Mouse (Mus musculus) erythroid progenitor cell, adult 5-6 weeks (primary cell): ENCODE measurements around the gene Cep41. TPM values are rescaled to one million over a fixed set of nuclear protein-coding genes. Genes with fewer than 3 reads are reported as not detected.

Experiments used
- ATAC-seq: replicated peaks from 2 replicates; pipeline ENCODE4 v1.8.0; 2016; ENCODE audit warnings: moderate number of reproducible peaks, mild to moderate bottlenecking, moderate TSS enrichment, inconsistent platforms; ENCODE audit not compliant: poor library complexity, low FRiP score, severe bottlenecking
- total RNA-seq, 2 experiments: library from RNA; stranded (forward) in 1 of 2; stranded (reverse) in 1 of 2; fragments of 150-400 nt in 1 of 2; fragments of 186-747, 209-891 nt in 1 of 2; gene quantifications; 2 replicates each; pipeline versions ENCODE4 v1.2.3 to v1.2.4; 2015 to 2017; ENCODE audit warnings: low replicate concordance in 2 of 2

Cep41 gene
- total RNA-seq, 2 experiments from 2014 or later, result 3.1 to 49.0 TPM

- ATAC-seq, result no peak
Measured at GRCm38 (mm10) chr6:30604342-30604867, 89.1 kb downstream of the Cep41 start.

Other genes with a start within 250 kb of the Cep41 start
- gene Tmem209, start 184.0 kb downstream of the Cep41 start, total RNA-seq (2015; ENCODE audit: low replicate concordance), result 54.5 and 55.5 TPM in 2 replicates
- gene Tmem209, start 184.0 kb downstream of the Cep41 start, total RNA-seq (2017; ENCODE audit: low replicate concordance), result 47.7 and 61.2 TPM in 2 replicates
- gene Ssmem1, start 183.9 kb downstream of the Cep41 start, total RNA-seq (2015; ENCODE audit: low replicate concordance), result not detected in 2 replicates
- gene Ssmem1, start 183.9 kb downstream of the Cep41 start, total RNA-seq (2017; ENCODE audit: low replicate concordance), result not detected in 2 replicates
- not detected in 2 replicates for gene Cpa2, start 152.2 kb downstream of the Cep41 start, total RNA-seq (2015; ENCODE audit: low replicate concordance)
- gene Cpa2, start 152.2 kb downstream of the Cep41 start, total RNA-seq (2017; ENCODE audit: low replicate concordance), result not detected in 2 replicates
- gene Cpa4, start 125.4 kb downstream of the Cep41 start, total RNA-seq (2015; ENCODE audit: low replicate concordance), result not detected in 2 replicates
- gene Cpa4, start 125.4 kb downstream of the Cep41 start, total RNA-seq (2017; ENCODE audit: low replicate concordance), result not detected in 2 replicates
- gene Cpa5, start 82.7 kb downstream of the Cep41 start, total RNA-seq (2015; ENCODE audit: low replicate concordance), result not detected in 2 replicates
- not detected in 2 replicates for gene Cpa5, start 82.7 kb downstream of the Cep41 start, total RNA-seq (2017; ENCODE audit: low replicate concordance)
- not detected in 2 replicates for gene Cpa1, start 54.5 kb downstream of the Cep41 start, total RNA-seq (2015; ENCODE audit: low replicate concordance)
- gene Cpa1, start 54.5 kb downstream of the Cep41 start, total RNA-seq (2017; ENCODE audit: low replicate concordance), result not detected in 2 replicates
- not detected in 2 replicates for gene Mest, start 29.8 kb upstream of the Cep41 start, total RNA-seq (2015; ENCODE audit: low replicate concordance)
- not detected in 2 replicates for gene Mest, start 29.8 kb upstream of the Cep41 start, total RNA-seq (2017; ENCODE audit: low replicate concordance)
- 12.6 and 18.0 TPM in 2 replicates for gene Copg2, start 203.0 kb upstream of the Cep41 start, total RNA-seq (2015; ENCODE audit: low replicate concordance)
- 7.0 and 10.0 TPM in 2 replicates for gene Copg2, start 203.0 kb upstream of the Cep41 start, total RNA-seq (2017; ENCODE audit: low replicate concordance)
- not detected in 2 replicates for gene Tsga13, start 221.8 kb upstream of the Cep41 start, total RNA-seq (2015; ENCODE audit: low replicate concordance)
- not detected in 2 replicates for gene Tsga13, start 221.8 kb upstream of the Cep41 start, total RNA-seq (2017; ENCODE audit: low replicate concordance)